Mouse (Mus musculus) hindbrain, postnatal 0 days (tissue): ENCODE measurements around the gene Kcnma1. TPM values are rescaled to one million over a fixed set of nuclear protein-coding genes. Genes with fewer than 3 reads are reported as not detected.
A peak's percentile ranks its signal among the peaks of the same experiment; 100 is the strongest.

ENCODE experiments used
- ATAC-seq: fragments of 200-750 bp; cut with Nextera tagmentation; 2 replicates; pipeline ENCODE4 v1.8.0; 2017; ENCODE audit warnings: mild to moderate bottlenecking, moderate TSS enrichment, moderate library complexity
- DNase-seq: peaks from one replicate; pipeline ENCODE4 v3.0.0-alpha.2; 2015; ENCODE audit warnings: low spot score
- H3K27ac ChIP-seq: fragments of 300-500 bp; sonication (generic); 2 replicates; pipeline ENCODE4 v1.5.1; 2014; ENCODE audit warnings: mild to moderate bottlenecking
- H3K27me3 ChIP-seq: fragments of 300-500 bp; sonication (generic); 2 replicates; pipeline ENCODE4 v1.6.1; 2014; ENCODE audit warnings: low read length, mixed read lengths; ENCODE audit not compliant: insufficient read depth
- H3K36me3 ChIP-seq: fragments of 300-500 bp; sonication (generic); 2 replicates; pipeline ENCODE4 v1.6.1; 2014; ENCODE audit warnings: low read length, mixed read lengths; ENCODE audit not compliant: insufficient read depth
- H3K4me1 ChIP-seq: fragments of 300-500 bp; sonication (generic); 2 replicates; pipeline ENCODE4 v1.6.1; 2014; ENCODE audit warnings: antibody characterized with exemption, low read length, mixed read lengths; ENCODE audit not compliant: insufficient read depth
- H3K4me2 ChIP-seq: fragments of 300-500 bp; sonication (generic); 2 replicates; pipeline ENCODE4 v1.6.1; 2014; ENCODE audit warnings: low read depth, mild to moderate bottlenecking, low read length, moderate library complexity, mixed read lengths
- H3K4me3 ChIP-seq: fragments of 300-500 bp; sonication (generic); 2 replicates; pipeline ENCODE4 v1.5.1; 2014; ENCODE audit warnings: low read length
- H3K9ac ChIP-seq: fragments of 300-500 bp; sonication (generic); replicated peaks from 2 replicates; pipeline ENCODE4 v1.6.1; 2014; ENCODE audit warnings: mild to moderate bottlenecking, low read length, moderate library complexity, mixed read lengths
- H3K9me3 ChIP-seq: fragments of 300-500 bp; sonication (generic); 2 replicates; pipeline ENCODE4 v1.6.1; 2016; ENCODE audit warnings: low read length, mixed read lengths
- CTCF ChIP-seq: IDR thresholded peaks from 2 replicates; pipeline ENCODE4 v1.5.1; 2016; ENCODE audit warnings: antibody characterized with exemption, control low read depth, low read depth
- WGBS: fragments of 180-500 bp; shearing (Covaris S2); extraction: QIAGEN DNeasy Blood & Tissue Kit; methylation state at CpG from one replicate; pipeline ENCODE4 v1.1.7; 2014; 5-methylcytosine and 5-hydroxymethylcytosine counted together
- polyA plus RNA-seq: library from polyadenylated mRNA; unstranded; fragments of >200 nt; fragmentation: Nextera tagmentation; extraction: Ambion mirVana; gene quantifications from 2 replicates; pipeline ENCODE4 v1.2.1, GENCODE M21; 2015
- total RNA-seq: library from RNA; depleted of rRNA; stranded (reverse); fragments of >200 nt; gene quantifications from 2 replicates; pipeline ENCODE4 v1.2.3, GENCODE M21; 2014; rRNA removed

Kcnma1 gene
- total RNA-seq = 36.1 and 36.8 TPM in 2 replicates
- 15.9 and 16.5 TPM in 2 replicates for polyA plus RNA-seq

DNA sequence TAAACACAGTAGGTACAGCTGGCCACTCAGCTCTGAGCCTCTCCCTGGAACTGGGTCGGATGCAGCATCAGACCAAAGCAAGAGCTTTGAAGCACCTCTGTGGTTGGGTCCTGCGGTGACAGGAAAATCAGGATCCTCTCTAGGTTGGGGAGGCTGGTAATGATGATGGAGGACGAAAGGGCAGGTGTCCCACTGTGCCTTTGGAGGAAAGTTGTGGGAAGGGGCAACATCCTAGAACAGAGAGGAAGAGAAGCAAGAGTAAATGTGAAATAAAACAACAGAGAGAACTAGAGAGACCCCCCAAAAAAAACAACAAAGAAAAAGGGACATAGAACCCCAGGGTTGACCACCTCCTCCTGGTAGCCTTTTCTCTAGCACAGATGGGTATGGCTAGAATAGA, at the start of gene Kcnma1:
Gene Kcnma1 (minus strand): TSS at position 101 of the 400 bp plus-strand sequence.
- Histone ChIP-seq H3K4me1 (no peaks in the 10 kb centered on the region), H3K27ac (no peak within 1 kb of the TSS), H3K4me3 (no peak within 1 kb of the TSS), H3K9me3 (no peaks in the 10 kb centered on the region), H3K9ac (no peak within 1 kb of the TSS), H3K36me3 (no peaks in the 10 kb centered on the region), H3K4me2 (no peak within 1 kb of the TSS), H3K27me3 (no peaks in the 10 kb centered on the region)
- DNase-seq (no peak), ATAC-seq (no peak)
- 63% methylated on average over 3 of the region's 3 CpGs for WGBS
- no peak for TF ChIP-seq CTCF

DNA sequence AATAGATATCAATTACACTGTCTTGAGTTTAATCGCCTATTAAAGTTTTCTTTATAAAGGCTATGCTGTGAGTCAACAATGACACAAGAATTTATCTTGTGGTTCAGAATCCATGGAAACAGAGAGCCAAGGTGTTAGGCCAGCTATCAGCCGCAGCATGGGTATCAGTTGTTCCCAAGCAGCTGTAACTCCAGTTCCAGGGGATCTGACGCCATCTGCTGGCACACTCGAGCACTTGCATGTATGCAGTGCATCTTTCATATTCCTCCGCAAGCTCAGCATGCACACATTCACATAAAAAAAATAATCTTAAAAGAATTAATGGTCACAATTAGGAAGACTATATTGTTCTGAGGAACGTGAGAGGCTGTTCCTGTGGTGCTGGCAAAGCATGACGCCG, 45.5 kb upstream of the Kcnma1 start:
- DNase-seq (peak; percentile 68), ATAC-seq (no peak)
- H3K27ac ChIP-seq = no peak overlapping the region
- no peaks in the 10 kb centered on the region for H3K27me3 ChIP-seq
- no peak overlapping the region; the same call in 1 of the 2 replicates for H3K4me2 ChIP-seq
- 29% methylated on average over 8 of the region's 8 CpGs for WGBS
- no peaks in the 10 kb centered on the region for H3K9me3 ChIP-seq
- H3K9ac ChIP-seq = no peak overlapping the region
- H3K36me3 ChIP-seq = no peaks in the 10 kb centered on the region
- peak; percentile 81 for TF ChIP-seq CTCF
- no peak overlapping the region for H3K4me3 ChIP-seq
- H3K4me1 ChIP-seq = no peaks in the 10 kb centered on the region

GRCm38 (mm10) chr14:24059287-24059686, 45.0 kb upstream of the Kcnma1 start:
- 83% methylated on average over 4 of the region's 4 CpGs for WGBS
- no peak overlapping the region for H3K4me2 ChIP-seq
- H3K9me3 ChIP-seq = no peaks in the 10 kb centered on the region
- H3K27me3 ChIP-seq = no peaks in the 10 kb centered on the region
- no peak for TF ChIP-seq CTCF
- H3K4me3 ChIP-seq = no peak overlapping the region
- no peak for DNase-seq
- no peak overlapping the region for H3K9ac ChIP-seq
- H3K36me3 ChIP-seq = no peaks in the 10 kb centered on the region
- no peak for ATAC-seq
- no peaks in the 10 kb centered on the region for H3K4me1 ChIP-seq
- no peak overlapping the region for H3K27ac ChIP-seq

DNA sequence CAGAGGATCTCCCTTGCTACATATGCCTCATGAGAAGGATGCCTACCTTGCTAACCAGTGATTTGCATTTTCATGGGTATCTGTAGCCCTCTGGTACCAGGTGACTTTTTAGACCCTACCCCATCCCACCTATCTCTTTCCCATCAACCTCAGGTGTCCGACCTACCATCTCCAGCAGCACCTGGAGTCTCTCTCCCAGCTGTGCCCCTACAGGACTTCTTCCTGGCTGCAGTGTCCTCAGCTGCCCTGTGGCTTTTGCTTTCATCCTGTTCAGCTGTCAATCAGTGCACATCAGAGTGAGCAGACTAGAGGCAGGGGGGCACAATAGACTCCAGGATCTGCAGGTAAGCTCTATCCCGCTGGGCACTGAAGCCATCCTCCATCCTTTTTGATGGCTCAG, 37.5 kb upstream of the Kcnma1 start:
- Histone ChIP-seq H3K27me3 (no peaks in the 10 kb centered on the region), H3K9me3 (no peaks in the 10 kb centered on the region), H3K4me1 (no peaks in the 10 kb centered on the region), H3K9ac (no peak overlapping the region), H3K4me3 (no peak overlapping the region), H3K27ac (no peak overlapping the region), H3K4me2 (no peak overlapping the region), H3K36me3 (no peaks in the 10 kb centered on the region)
- TF ChIP-seq CTCF = no peak
- no peak for DNase-seq
- no peak for ATAC-seq
- WGBS = 80% methylated on average over 2 of the region's 2 CpGs

GRCm38 (mm10) chr14:24036609-24037008, 22.3 kb upstream of the Kcnma1 start:
- H3K4me1 ChIP-seq = 0 out of 2 replicates have a peak, but pooled peaks cover 3% of the 10 kb centered on the region
- H3K4me2 ChIP-seq = no peak overlapping the region
- H3K9ac ChIP-seq = no peak overlapping the region
- H3K36me3 ChIP-seq = no peaks in the 10 kb centered on the region
- no peak for TF ChIP-seq CTCF
- no peaks in the 10 kb centered on the region for H3K27me3 ChIP-seq
- no peak overlapping the region for H3K4me3 ChIP-seq
- ATAC-seq = no peak
- DNase-seq = no peak
- 50% methylated on average over 2 of the region's 2 CpGs for WGBS
- H3K27ac ChIP-seq = no peak overlapping the region
- H3K9me3 ChIP-seq = no peaks in the 10 kb centered on the region

DNA sequence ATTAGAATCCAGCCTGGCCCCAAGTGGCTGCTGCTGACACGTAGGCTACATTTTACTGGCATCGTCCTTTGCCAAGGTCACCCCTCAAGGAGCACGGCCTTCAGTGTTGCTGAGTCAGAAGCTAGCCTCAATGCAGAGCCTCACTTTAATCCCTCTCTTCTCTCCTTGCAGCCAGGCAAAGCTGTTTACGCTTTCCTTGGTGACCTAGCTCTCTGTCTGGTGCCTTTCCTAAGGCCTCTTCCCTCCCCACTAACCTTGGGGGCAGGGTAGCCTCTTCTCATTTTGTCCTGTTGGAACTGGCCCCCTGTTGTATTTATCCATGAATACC, 21.9 kb upstream of the Kcnma1 start:
- H3K9me3 ChIP-seq = no peaks in the 10 kb centered on the region
- H3K27ac ChIP-seq = no peak overlapping the region
- 0 out of 2 replicates have a peak, but pooled peaks cover 3% of the 10 kb centered on the region for H3K4me1 ChIP-seq
- no peak overlapping the region for H3K9ac ChIP-seq
- H3K27me3 ChIP-seq = no peaks in the 10 kb centered on the region
- H3K4me3 ChIP-seq = no peak overlapping the region
- no peak for TF ChIP-seq CTCF
- no peak for ATAC-seq
- 35% methylated on average over 4 of the region's 4 CpGs for WGBS
- no peak for DNase-seq
- no peaks in the 10 kb centered on the region for H3K36me3 ChIP-seq
- H3K4me2 ChIP-seq = no peak overlapping the region

GRCm38 (mm10) chr14:24035486-24036207, 21.4 kb upstream of the Kcnma1 start:
- Histone ChIP-seq H3K27me3 (no peaks in the 10 kb centered on the region), H3K4me1 (0 out of 2 replicates have a peak, but pooled peaks cover 3% of the 10 kb centered on the region), H3K36me3 (no peaks in the 10 kb centered on the region), H3K4me3 (no peak overlapping the region), H3K4me2 (no peak overlapping the region), H3K9ac (no peak overlapping the region), H3K27ac (no peak overlapping the region), H3K9me3 (no peaks in the 10 kb centered on the region)
- 23% methylated on average over 11 of the region's 11 CpGs for whole genome bisulfite sequencing
- ATAC-seq (no peak), DNase-seq (peak; percentile 24)
- 0 out of 2 replicates have a peak, but pooled peaks have one; percentile 9 for TF ChIP-seq CTCF
